Mouse (Mus musculus) heart, embryonic 11.5 days (tissue): Measurements from ENCODE around the gene Spef1. TPM values are rescaled to one million over a fixed set of nuclear protein-coding genes. Genes with fewer than 3 reads are reported as not detected.

Experiments used
- ATAC-seq: fragments of 200-750 bp; cut with Nextera tagmentation; replicated peaks from 2 replicates; pipeline ENCODE4 v1.8.0; 2017; ENCODE audit warnings: moderate library complexity; ENCODE audit not compliant: insufficient number of reproducible peaks, low FRiP score, low TSS enrichment
- H3K27ac ChIP-seq: fragments of 300-500 bp; sonication (generic); 2 replicates; pipeline ENCODE4 v1.5.1; 2014; ENCODE audit warnings: mild to moderate bottlenecking, low read depth, low read length
- H3K27me3 ChIP-seq: fragments of 300-500 bp; sonication (generic); 2 replicates; pipeline ENCODE4 v1.6.1; 2014; ENCODE audit warnings: mild to moderate bottlenecking, low read length, mixed read lengths; ENCODE audit not compliant: control insufficient read depth, insufficient read depth
- H3K36me3 ChIP-seq: fragments of 300-500 bp; sonication (generic); 2 replicates; pipeline ENCODE4 v1.6.1; 2014; ENCODE audit warnings: mild to moderate bottlenecking, low read length, moderate library complexity, mixed read lengths; ENCODE audit not compliant: control insufficient read depth, insufficient read depth
- H3K4me1 ChIP-seq: fragments of 300-500 bp; sonication (generic); 2 replicates; pipeline ENCODE4 v1.6.1; 2014; ENCODE audit warnings: low read length; ENCODE audit not compliant: control insufficient read depth, insufficient read depth
- H3K4me2 ChIP-seq: fragments of 300-500 bp; sonication (generic); 2 replicates; pipeline ENCODE4 v1.6.1; 2014; ENCODE audit warnings: mild to moderate bottlenecking, moderate library complexity
- H3K4me3 ChIP-seq: fragments of 300-500 bp; sonication (generic); 2 replicates; pipeline ENCODE4 v1.5.1; 2014; ENCODE audit warnings: low read depth, low read length
- H3K9ac ChIP-seq: fragments of 300-500 bp; sonication (generic); 2 replicates; pipeline ENCODE4 v1.6.1; 2014; ENCODE audit warnings: mild to moderate bottlenecking, low read depth, low read length, moderate library complexity
- H3K9me3 ChIP-seq: fragments of 300-500 bp; sonication (generic); replicated peaks from 2 replicates; pipeline ENCODE4 v1.6.1; 2016; ENCODE audit warnings: low read length; ENCODE audit not compliant: control insufficient read depth
- WGBS: fragments of 180-500 bp; shearing (Covaris S2); extraction: QIAGEN DNeasy Blood & Tissue Kit; methylation state at CpG from one replicate; pipeline ENCODE4 v1.1.7; 2014; ENCODE audit not compliant: insufficient replicate concordance; 5-methylcytosine and 5-hydroxymethylcytosine counted together
- polyA plus RNA-seq: library from polyadenylated mRNA; unstranded; fragments of >200 nt; fragmentation: Nextera tagmentation; extraction: Ambion mirVana; gene quantifications from 2 replicates; pipeline ENCODE4 v1.2.1, GENCODE M21; 2014

The Spef1 gene
- polyA plus RNA-seq, 1 experiment from 2014 or later = 1.7 TPM

- Histone ChIP-seq H3K9ac (peak overlapping the region; percentile 88), H3K27ac (peak overlapping the region; percentile 86), H3K36me3 (peaks cover 6% of the 10 kb centered on the region; the same call in 1 of the 2 replicates), H3K4me3 (peak overlapping the region; percentile 70), H3K4me1 (peaks cover 13% of the 10 kb centered on the region; the same call in 1 of the 2 replicates), H3K4me2 (peak overlapping the region; percentile 73), H3K27me3 (no peaks in the 10 kb centered on the region), H3K9me3 (no peaks in the 10 kb centered on the region)
- peak; percentile 93 for ATAC-seq
- 1% methylated on average over 50 of the region's 50 CpGs for WGBS
These were observed 23.1 kb upstream of the Spef1 start for GRCm38 (mm10) chr2:131209969-131210792.

GRCm38 (mm10) chr2:131209125-131209795 is 22.2 kb upstream of the Spef1 start:
- ATAC-seq = no peak
- 0 out of 2 replicates have a peak overlapping the region, but pooled peaks have one; percentile 70 for H3K4me3 ChIP-seq

GRCm38 (mm10) chr2:131208356-131208755 is 21.3 kb upstream of the Spef1 start:
- Histone ChIP-seq H3K4me2 (no peak overlapping the region), H3K4me1 (peaks cover 21% of the 10 kb centered on the region), H3K9me3 (no peaks in the 10 kb centered on the region), H3K27ac (no peak overlapping the region), H3K36me3 (peaks cover 6% of the 10 kb centered on the region; the same call in 1 of the 2 replicates), H3K27me3 (no peaks in the 10 kb centered on the region), H3K9ac (no peak overlapping the region), H3K4me3 (no peak overlapping the region)
- no peak for ATAC-seq
- WGBS = 92% methylated on average over 2 of the region's 2 CpGs

More at GRCm38 (mm10) chr2:131209125-131209795, 22.2 kb upstream of the Spef1 start:
- H3K4me2 ChIP-seq = peak overlapping the region; percentile 73
- no peaks in the 10 kb centered on the region for H3K27me3 ChIP-seq
- peaks cover 6% of the 10 kb centered on the region; the same call in 1 of the 2 replicates for H3K36me3 ChIP-seq
- 69% methylated on average over 4 of the region's 4 CpGs for WGBS
- H3K9me3 ChIP-seq = no peaks in the 10 kb centered on the region
- peak overlapping the region; percentile 49 for H3K9ac ChIP-seq
- peaks cover 21% of the 10 kb centered on the region for H3K4me1 ChIP-seq
- H3K27ac ChIP-seq = peak overlapping the region; percentile 86; the same call in 1 of the 2 replicates

DNA sequence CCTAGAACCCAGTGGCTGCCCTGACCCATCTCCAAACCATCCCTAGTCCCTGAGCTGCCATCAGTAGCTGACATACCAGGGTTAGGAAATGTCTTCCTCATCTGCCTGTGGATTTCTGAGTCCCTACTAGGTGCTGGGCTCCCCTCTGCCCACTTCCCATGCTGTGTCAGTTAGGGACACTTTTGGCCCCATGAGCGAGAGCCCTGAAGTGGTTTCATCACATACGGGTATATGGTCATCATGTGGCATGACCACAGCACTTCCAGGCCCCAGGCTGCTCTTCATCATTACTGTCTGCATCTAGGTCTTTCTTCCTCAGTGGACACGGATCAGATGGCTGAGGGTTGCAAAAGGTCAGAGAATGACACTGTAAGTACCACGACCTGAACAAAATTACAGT is 19.7 kb upstream of the Spef1 start, which contains the start of gene Ap5s1:
TSS of gene Ap5s1 (plus strand) at position 301 of the 400 bp plus-strand sequence.
- peaks cover 18% of the 10 kb centered on the region for H3K4me1 ChIP-seq
- H3K4me2 ChIP-seq = no peak within 1 kb of the TSS
- H3K27ac ChIP-seq = no peak within 1 kb of the TSS
- no peak within 1 kb of the TSS for H3K9ac ChIP-seq
- no peak within 1 kb of the TSS for H3K4me3 ChIP-seq
- H3K9me3 ChIP-seq = no peaks in the 10 kb centered on the region
- no peak for ATAC-seq
- H3K27me3 ChIP-seq = no peaks in the 10 kb centered on the region
- H3K36me3 ChIP-seq = no peaks in the 10 kb centered on the region
- 82% methylated on average over 4 of the region's 4 CpGs for WGBS

DNA sequence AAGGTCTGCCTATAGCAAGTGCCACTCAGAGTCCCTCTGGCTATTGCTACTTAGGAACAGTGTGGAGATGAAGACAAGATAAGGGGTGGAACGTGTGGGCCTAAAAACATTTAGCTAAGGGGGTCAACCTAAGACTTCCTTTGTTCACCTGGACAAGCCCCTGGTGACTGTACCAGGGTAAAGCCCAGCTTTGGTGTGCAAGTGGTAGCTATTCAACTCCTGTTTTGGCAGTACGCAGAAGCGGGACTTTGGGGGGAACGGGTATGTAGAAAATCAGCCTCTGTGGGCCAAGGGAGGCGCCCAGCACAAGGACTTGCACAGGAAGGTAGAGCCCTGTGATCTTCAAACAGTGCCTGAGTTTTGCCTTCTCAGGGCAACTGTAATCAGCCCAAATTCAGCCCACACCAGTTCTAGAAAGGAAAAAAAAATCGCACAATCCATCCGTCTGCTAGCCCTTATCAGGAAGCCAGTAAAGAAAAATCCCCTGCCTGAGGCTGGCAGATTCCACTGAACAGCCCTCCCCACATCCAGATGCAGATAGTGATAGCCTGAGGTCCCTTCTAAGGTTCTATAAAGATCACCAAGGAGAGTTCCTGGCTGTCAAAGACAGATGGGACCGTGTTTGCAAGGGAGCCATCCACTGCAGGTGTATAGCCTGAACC is 18.6 kb upstream of the Spef1 start:
- Histone ChIP-seq H3K9ac (no peak overlapping the region), H3K4me1 (peaks cover 11% of the 10 kb centered on the region), H3K4me2 (no peak overlapping the region), H3K9me3 (no peaks in the 10 kb centered on the region), H3K4me3 (no peak overlapping the region), H3K27ac (no peak overlapping the region), H3K36me3 (no peaks in the 10 kb centered on the region; the same call in 1 of the 2 replicates), H3K27me3 (no peaks in the 10 kb centered on the region)
- ATAC-seq = no peak
- WGBS = 59% methylated on average over 8 of the region's 8 CpGs

- Histone ChIP-seq H3K9ac (0 out of 2 replicates have a peak overlapping the region, but pooled peaks have one; percentile 10), H3K27ac (peak overlapping the region; percentile 58; the same call in 1 of the 2 replicates), H3K9me3 (no peaks in the 10 kb centered on the region), H3K4me2 (no peak overlapping the region), H3K36me3 (no peaks in the 10 kb centered on the region; the same call in 1 of the 2 replicates), H3K4me3 (no peak overlapping the region), H3K4me1 (peaks cover 11% of the 10 kb centered on the region), H3K27me3 (no peaks in the 10 kb centered on the region)
- 60% methylated on average over 7 of the region's 7 CpGs for WGBS
- ATAC-seq = peak; percentile 76
These were observed 17.4 kb upstream of the Spef1 start for GRCm38 (mm10) chr2:131204410-131204981.

- 84% methylated on average over 6 of the region's 6 CpGs for WGBS
- H3K36me3 ChIP-seq = no peaks in the 10 kb centered on the region; the same call in 1 of the 2 replicates
- H3K4me1 ChIP-seq = peaks cover 11% of the 10 kb centered on the region
- H3K4me3 ChIP-seq = no peak overlapping the region
- ATAC-seq = no peak
- H3K4me2 ChIP-seq = no peak overlapping the region
- H3K9me3 ChIP-seq = no peaks in the 10 kb centered on the region
- H3K9ac ChIP-seq = no peak overlapping the region
- H3K27ac ChIP-seq = no peak overlapping the region
- H3K27me3 ChIP-seq = no peaks in the 10 kb centered on the region
These were observed 16.8 kb upstream of the Spef1 start for GRCm38 (mm10) chr2:131203816-131204409.
